ENCODE assay signal across 24 mouse cellular contexts in the genomic region with DNA sequence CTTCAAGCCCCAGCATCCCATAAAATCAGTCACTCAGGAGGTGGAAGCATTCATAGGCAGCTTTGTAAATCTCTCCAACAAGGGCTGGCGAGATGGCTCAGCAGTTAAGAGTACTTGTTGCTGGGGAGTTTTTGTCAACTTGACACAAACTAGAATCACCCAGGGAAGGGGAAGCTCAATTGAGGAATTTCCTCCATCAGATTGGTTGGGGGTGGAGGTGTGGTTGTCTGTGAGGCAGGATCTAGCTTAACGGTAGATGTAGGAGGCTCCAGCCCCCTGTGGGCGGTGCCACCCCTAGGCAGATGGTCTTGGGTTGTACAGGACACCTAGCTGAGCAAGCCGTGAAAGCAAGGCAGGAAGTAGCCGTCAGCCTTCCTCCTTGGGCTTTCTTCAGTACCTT.
"Had no signal": no experiment of that assay in that cellular context is flagged by ENCODE, and none has a peak within 500 bp of the region (broad histone marks: within the 10 kb centered on the region; RNA-seq: fewer than 3 reads in every experiment).

No protein-coding gene starts in this region.

- H3K27ac ChIP-seq: embryonic facial prominence, embryonic 10.5 days; embryonic facial prominence, embryonic 12.5 days; embryonic facial prominence, embryonic 13.5 days; embryonic facial prominence, embryonic 15.5 days; forebrain, embryonic 10.5 days; forebrain, embryonic 12.5 days; forebrain, embryonic 13.5 days; forebrain, embryonic 15.5 days; heart, adult 2 months; heart, embryonic 10.5 days had no signal

- DNase-seq: cerebellum, adult 9-10 months; cerebellum, adult 9-11 months; cerebellum, postnatal 10 days; cerebellum, postnatal 14 days; cerebellum, postnatal 25 days; cerebellum, postnatal 36 days; embryo, embryonic 11 days; forebrain, postnatal 0 days; gastrocnemius, postnatal 10 days; gastrocnemius, postnatal 14 days; gastrocnemius, postnatal 25 days; heart, adult 11 months; heart, adult 18-20 months; heart, adult 2 months had no signal

- H3K4me3 ChIP-seq: embryonic facial prominence, embryonic 10.5 days; embryonic facial prominence, embryonic 12.5 days; embryonic facial prominence, embryonic 13.5 days; embryonic facial prominence, embryonic 15.5 days; erythroblast, embryonic 14.5 days; forebrain, embryonic 10.5 days; forebrain, embryonic 12.5 days; forebrain, embryonic 13.5 days; forebrain, embryonic 15.5 days; heart, adult 2 months; heart, embryonic 10.5 days had no signal
